Mouse (Mus musculus): ENCODE measurements around the gene Tmc6. TPM values are rescaled to one million over a fixed set of nuclear protein-coding genes. Genes with fewer than 3 reads are reported as not detected.

The Tmc6 gene
- polyA plus RNA-seq, 1 experiment from 2014 or later: 55.5 TPM

- H3K36me3 ChIP-seq: peaks cover 52% of the 10 kb centered on the region
These were observed 3.1 kb downstream of the Tmc6 start for GRCm38 (mm10) chr11:117778851-117779433.

GRCm38 (mm10) chr11:117778031-117778430 lies 4.0 kb downstream of the Tmc6 start:
- Histone ChIP-seq H3K4me1 (peaks cover 64% of the 10 kb centered on the region), H3K9me3 (replicated peaks) (no peaks in the 10 kb centered on the region), H3K36me3 (peaks cover 58% of the 10 kb centered on the region), H3K27me3 (replicated peaks) (no peaks in the 10 kb centered on the region; the same call in 1 of the 2 replicates), H3K9ac (peak overlapping the region; percentile 90), H3K27ac (peak overlapping the region; percentile 100), H3K4me2 (peak overlapping the region; percentile 95), H3K4me3 (peak overlapping the region; percentile 92)
- ATAC-seq: no peak
- 92% methylated on average over 11 of the region's 11 CpGs for WGBS (ENCODE audit: insufficient replicate concordance)

More at GRCm38 (mm10) chr11:117778851-117779433, 3.1 kb downstream of the Tmc6 start:
- Histone ChIP-seq H3K9ac (peak overlapping the region; percentile 90), H3K4me1 (peaks cover 67% of the 10 kb centered on the region), H3K27ac (peak overlapping the region; percentile 100), H3K27me3 (replicated peaks) (no peaks in the 10 kb centered on the region; the same call in none of the 2 replicates), H3K4me2 (peak overlapping the region; percentile 95), H3K9me3 (replicated peaks) (no peaks in the 10 kb centered on the region), H3K4me3 (peak overlapping the region; percentile 92)
- no peak for ATAC-seq
- WGBS (ENCODE audit: insufficient replicate concordance): 33% methylated on average over 12 of the region's 12 CpGs

- no peaks in the 10 kb centered on the region; the same call in 1 of the 2 replicates for H3K27me3 ChIP-seq (replicated peaks)
- peak overlapping the region; percentile 95 for H3K4me2 ChIP-seq
- no peak for ATAC-seq
- H3K4me1 ChIP-seq: peaks cover 58% of the 10 kb centered on the region
- WGBS (ENCODE audit: insufficient replicate concordance): 79% methylated on average over 5 of the region's 5 CpGs
- peak overlapping the region; percentile 100 for H3K27ac ChIP-seq
- H3K4me3 ChIP-seq: 0 out of 2 replicates have a peak overlapping the region, but pooled peaks have one; percentile 92
- 0 out of 2 replicates have a peak overlapping the region, but pooled peaks have one; percentile 90 for H3K9ac ChIP-seq
- peaks cover 68% of the 10 kb centered on the region for H3K36me3 ChIP-seq
- no peaks in the 10 kb centered on the region for H3K9me3 ChIP-seq (replicated peaks)
These were observed 4.9 kb downstream of the Tmc6 start for GRCm38 (mm10) chr11:117777111-117777510.

- H3K4me2 ChIP-seq: peak overlapping the region; percentile 2; the same call in 1 of the 2 replicates
- whole genome bisulfite sequencing (ENCODE audit: insufficient replicate concordance): 94% methylated on average over 14 of the region's 14 CpGs
- H3K36me3 ChIP-seq: peaks cover 76% of the 10 kb centered on the region
- ATAC-seq: no peak
- peaks cover 49% of the 10 kb centered on the region for H3K4me1 ChIP-seq
- H3K9ac ChIP-seq: no peak overlapping the region
- H3K4me3 ChIP-seq: no peak overlapping the region
- no peaks in the 10 kb centered on the region for H3K9me3 ChIP-seq (replicated peaks)
- no peak overlapping the region for H3K27ac ChIP-seq
- H3K27me3 ChIP-seq (replicated peaks): no peaks in the 10 kb centered on the region
These were observed 5.8 kb downstream of the Tmc6 start for GRCm38 (mm10) chr11:117776085-117776792.

- Histone ChIP-seq H3K9me3 (replicated peaks) (no peaks in the 10 kb centered on the region), H3K4me3 (no peak overlapping the region), H3K27me3 (replicated peaks) (no peaks in the 10 kb centered on the region), H3K4me2 (no peak overlapping the region), H3K9ac (no peak overlapping the region), H3K27ac (no peak overlapping the region), H3K4me1 (peaks cover 45% of the 10 kb centered on the region), H3K36me3 (peaks cover 83% of the 10 kb centered on the region)
- ATAC-seq: no peak
- 74% methylated on average over 11 of the region's 13 CpGs for WGBS (ENCODE audit: insufficient replicate concordance)
These were observed 6.5 kb downstream of the Tmc6 start for GRCm38 (mm10) chr11:117775540-117775939.

- no peak overlapping the region for H3K4me3 ChIP-seq
- no peak for ATAC-seq
- H3K9ac ChIP-seq: no peak overlapping the region
- no peak overlapping the region for H3K4me2 ChIP-seq
- H3K36me3 ChIP-seq: peaks cover 89% of the 10 kb centered on the region
- H3K9me3 ChIP-seq (replicated peaks): no peaks in the 10 kb centered on the region
- no peak overlapping the region for H3K27ac ChIP-seq
- WGBS (ENCODE audit: insufficient replicate concordance): 89% methylated on average over 10 of the region's 10 CpGs
- H3K27me3 ChIP-seq (replicated peaks): no peaks in the 10 kb centered on the region
- H3K4me1 ChIP-seq: peaks cover 45% of the 10 kb centered on the region
These were observed 7.1 kb downstream of the Tmc6 start for GRCm38 (mm10) chr11:117774925-117775324.

- Histone ChIP-seq H3K27me3 (replicated peaks) (no peaks in the 10 kb centered on the region), H3K4me1 (peaks cover 33% of the 10 kb centered on the region), H3K4me2 (no peak overlapping the region), H3K27ac (no peak overlapping the region), H3K4me3 (no peak overlapping the region), H3K9ac (no peak overlapping the region), H3K36me3 (peaks cover 100% of the 10 kb centered on the region), H3K9me3 (replicated peaks) (no peaks in the 10 kb centered on the region)
- no peak for ATAC-seq
- 94% methylated on average over 7 of the region's 7 CpGs for WGBS (ENCODE audit: insufficient replicate concordance)
These were observed 9.6 kb downstream of the Tmc6 start for GRCm38 (mm10) chr11:117772352-117772751.

- Histone ChIP-seq H3K4me1 (peaks cover 15% of the 10 kb centered on the region), H3K4me2 (no peak overlapping the region), H3K4me3 (no peak overlapping the region), H3K27ac (no peak overlapping the region), H3K9me3 (replicated peaks) (no peaks in the 10 kb centered on the region), H3K36me3 (peaks cover 100% of the 10 kb centered on the region), H3K27me3 (replicated peaks) (no peaks in the 10 kb centered on the region), H3K9ac (no peak overlapping the region)
- ATAC-seq: no peak
- WGBS (ENCODE audit: insufficient replicate concordance): 86% methylated on average over 10 of the region's 10 CpGs
These were observed 11.6 kb downstream of the Tmc6 start for GRCm38 (mm10) chr11:117770407-117770806.

GRCm38 (mm10) chr11:117769683-117770047 lies 12.3 kb downstream of the Tmc6 start:
- H3K4me3 ChIP-seq: no peak overlapping the region
- peaks cover 15% of the 10 kb centered on the region for H3K4me1 ChIP-seq
- no peaks in the 10 kb centered on the region for H3K9me3 ChIP-seq (replicated peaks)
- peaks cover 100% of the 10 kb centered on the region for H3K36me3 ChIP-seq
- no peaks in the 10 kb centered on the region for H3K27me3 ChIP-seq (replicated peaks)
- 92% methylated on average over 7 of the region's 7 CpGs for WGBS (ENCODE audit: insufficient replicate concordance)
- H3K9ac ChIP-seq: no peak overlapping the region
- no peak for ATAC-seq
- H3K27ac ChIP-seq: no peak overlapping the region
- H3K4me2 ChIP-seq: no peak overlapping the region

- H3K4me3 ChIP-seq: no peak overlapping the region
- no peak overlapping the region for H3K4me2 ChIP-seq
- H3K27ac ChIP-seq: no peak overlapping the region
- H3K36me3 ChIP-seq: peaks cover 100% of the 10 kb centered on the region
- no peaks in the 10 kb centered on the region for H3K27me3 ChIP-seq (replicated peaks)
- H3K9me3 ChIP-seq (replicated peaks): no peaks in the 10 kb centered on the region
- peaks cover 15% of the 10 kb centered on the region for H3K4me1 ChIP-seq
- ATAC-seq: no peak
- H3K9ac ChIP-seq: no peak overlapping the region
- WGBS (ENCODE audit: insufficient replicate concordance): 83% methylated on average over 20 of the region's 20 CpGs
These were observed 13.0 kb downstream of the Tmc6 start for GRCm38 (mm10) chr11:117768725-117769682.

- H3K36me3 ChIP-seq: peaks cover 91% of the 10 kb centered on the region
- H3K4me1 ChIP-seq: peaks cover 8% of the 10 kb centered on the region; the same call in 1 of the 2 replicates
- 88% methylated on average over 3 of the region's 3 CpGs for WGBS (ENCODE audit: insufficient replicate concordance)
- no peaks in the 10 kb centered on the region for H3K27me3 ChIP-seq (replicated peaks)
- H3K27ac ChIP-seq: no peak overlapping the region
- no peak overlapping the region for H3K4me2 ChIP-seq
- H3K4me3 ChIP-seq: no peak overlapping the region
- no peak for ATAC-seq
- H3K9ac ChIP-seq: no peak overlapping the region
- H3K9me3 ChIP-seq (replicated peaks): no peaks in the 10 kb centered on the region
These were observed 15.7 kb downstream of the Tmc6 start for GRCm38 (mm10) chr11:117766275-117766674.
